Mouse (Mus musculus) ES-Bruce4 (cell line): ENCODE measurements around the gene Otogl.

Source experiments
- CTCF ChIP-seq: IDR thresholded peaks from one replicate; pipeline ENCODE4 v1.8.1; 2011; ENCODE audit warnings: low read depth, low read length
- EP300 ChIP-seq: IDR thresholded peaks from 2 replicates; pipeline ENCODE4 v1.6.1; 2011; ENCODE audit warnings: low read depth, low read length; ENCODE audit not compliant: insufficient read depth

DNA sequence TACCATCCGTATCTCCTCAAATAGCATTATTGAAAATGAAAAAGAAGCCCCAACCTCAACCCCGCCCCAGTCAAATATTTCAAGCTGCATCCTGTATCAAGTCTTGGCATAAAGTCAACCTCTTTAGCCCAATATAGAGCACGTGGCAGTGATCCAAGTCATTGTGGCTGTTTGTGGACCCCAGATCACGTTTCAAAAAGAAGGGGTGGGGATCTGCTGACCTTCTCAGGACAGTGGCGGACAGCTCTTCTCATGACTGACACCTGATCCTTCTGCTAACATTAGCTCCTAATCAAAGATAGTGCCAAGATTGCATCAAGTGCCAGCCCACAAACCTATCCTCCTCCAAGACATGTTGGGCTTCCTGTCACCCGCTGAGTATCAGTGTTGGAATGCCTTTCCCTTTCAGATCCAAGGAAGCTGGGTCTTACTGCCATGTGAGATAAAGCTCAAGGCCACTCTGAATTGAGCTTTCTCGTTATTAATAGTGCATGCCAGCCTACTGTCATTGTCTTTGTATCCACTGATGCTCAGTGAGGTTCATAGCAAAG is 18.6 kb upstream of the Otogl start:
- TF ChIP-seq CTCF (no peak), EP300 (no peak)
